Mouse (Mus musculus) lung, postnatal 10 days (tissue): Measurements from ENCODE around the gene Rapgef2.

Source experiments
- DNase-seq: peaks from one replicate; pipeline ENCODE4 v3.0.0; 2021

The Rapgef2 gene

DNA sequence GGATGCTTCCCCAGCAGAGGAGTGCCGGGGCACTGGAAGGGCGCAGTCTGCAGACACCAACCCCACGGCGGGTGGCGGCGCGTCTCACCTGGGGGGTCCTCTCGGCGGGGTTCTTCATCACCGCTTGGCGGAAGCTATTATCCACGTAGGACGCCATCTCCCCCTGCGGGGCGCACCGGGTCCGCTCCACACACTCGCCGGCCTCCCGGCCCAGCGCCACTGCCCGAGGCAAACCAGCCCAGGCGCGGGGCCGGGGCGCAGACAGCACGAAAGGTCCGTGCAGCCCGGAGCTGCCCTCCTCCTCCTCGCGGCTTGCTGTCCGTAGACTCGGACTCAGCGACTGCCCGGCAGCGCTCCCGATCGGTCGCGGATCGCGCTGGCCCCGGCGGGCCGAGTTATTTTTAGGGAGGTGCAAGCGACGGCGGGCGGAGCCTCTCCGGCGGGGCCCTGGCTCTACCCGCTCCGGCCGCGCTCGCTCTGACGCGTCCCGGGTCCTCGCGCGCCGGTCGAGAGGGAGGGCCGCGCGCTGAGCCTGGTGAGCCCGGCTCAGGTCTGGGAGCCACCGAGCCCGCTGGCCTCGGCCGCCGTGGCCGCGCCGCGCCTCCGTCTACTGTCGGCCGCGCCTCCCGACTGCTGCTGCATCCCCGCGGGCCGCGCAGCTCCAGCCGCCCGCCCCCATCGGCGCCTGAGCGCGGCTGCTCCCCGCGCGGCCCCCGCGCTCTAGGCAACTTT is at the start of gene Rapgef2:
Rapgef2 (minus strand) TSS at position 142 of the 732 bp plus-strand sequence.
- DNase-seq, result peak; percentile 86

- DNase-seq, result no peak
These were observed 47.4 kb upstream of the Rapgef2 start for GRCm38 (mm10) chr3:79333643-79334200.

GRCm38 (mm10) chr3:79333051-79333450 is 46.7 kb upstream of the Rapgef2 start:
- DNase-seq, result no peak

DNA sequence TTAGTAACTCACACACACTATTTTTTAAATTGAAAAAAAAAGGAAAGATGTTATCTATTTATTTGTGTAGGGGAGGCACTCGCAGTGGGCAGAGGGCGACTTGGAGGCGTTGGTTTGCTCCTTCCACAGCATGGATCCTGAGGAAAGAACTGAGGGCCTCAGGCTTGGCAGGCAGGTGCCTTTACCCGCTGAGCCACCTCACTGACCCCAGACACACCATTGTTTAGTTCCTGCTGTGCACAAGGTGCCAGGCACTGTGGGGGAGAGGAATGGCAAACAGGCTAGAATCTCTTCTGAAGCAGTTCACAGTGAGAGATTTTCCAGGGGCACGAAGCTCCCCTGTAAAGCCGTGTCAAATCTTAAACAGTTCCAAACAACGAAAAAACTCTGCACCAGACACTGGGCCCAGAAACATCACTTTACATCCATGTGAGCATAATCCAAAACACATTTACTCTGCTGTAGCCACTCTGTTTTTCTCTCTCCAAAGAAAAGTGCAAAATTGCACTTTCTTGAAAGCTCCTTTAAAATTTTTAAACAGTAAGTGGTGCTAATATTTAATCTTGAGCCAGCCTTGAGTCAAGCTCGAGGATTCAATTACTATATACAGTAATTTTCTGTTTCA is 43.5 kb upstream of the Rapgef2 start:
- no peak for DNase-seq

- peak; percentile 16 for DNase-seq
These were observed 38.6 kb upstream of the Rapgef2 start for GRCm38 (mm10) chr3:79324697-79325526.

GRCm38 (mm10) chr3:79314006-79314698 is 27.8 kb upstream of the Rapgef2 start:
- peak; percentile 33 for DNase-seq

DNA sequence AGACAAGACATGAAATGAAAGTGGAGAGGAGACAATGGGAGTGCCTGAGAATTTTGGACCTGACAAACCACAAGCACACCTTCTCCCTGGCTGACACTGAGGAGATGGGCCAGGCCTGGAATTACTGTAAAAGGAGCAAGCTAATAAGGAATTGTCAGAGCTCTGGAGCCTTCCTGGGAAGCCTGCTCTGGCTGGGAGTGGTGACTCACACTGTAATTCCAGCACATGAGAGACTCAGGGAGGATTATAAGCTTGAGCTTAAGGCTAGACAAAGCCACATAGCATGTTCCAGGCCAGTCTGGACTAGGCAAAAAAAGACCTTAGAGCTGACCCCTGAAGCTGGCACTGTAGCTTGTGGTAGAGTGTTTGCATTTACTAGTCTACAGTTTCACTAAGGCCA is 25.6 kb upstream of the Rapgef2 start:
- DNase-seq, result no peak

GRCm38 (mm10) chr3:79310184-79310583 is 23.9 kb upstream of the Rapgef2 start:
- DNase-seq, result no peak

GRCm38 (mm10) chr3:79308605-79309004 is 22.3 kb upstream of the Rapgef2 start:
- DNase-seq, result no peak

GRCm38 (mm10) chr3:79299401-79299800 is 13.1 kb upstream of the Rapgef2 start:
- DNase-seq, result no peak

DNA sequence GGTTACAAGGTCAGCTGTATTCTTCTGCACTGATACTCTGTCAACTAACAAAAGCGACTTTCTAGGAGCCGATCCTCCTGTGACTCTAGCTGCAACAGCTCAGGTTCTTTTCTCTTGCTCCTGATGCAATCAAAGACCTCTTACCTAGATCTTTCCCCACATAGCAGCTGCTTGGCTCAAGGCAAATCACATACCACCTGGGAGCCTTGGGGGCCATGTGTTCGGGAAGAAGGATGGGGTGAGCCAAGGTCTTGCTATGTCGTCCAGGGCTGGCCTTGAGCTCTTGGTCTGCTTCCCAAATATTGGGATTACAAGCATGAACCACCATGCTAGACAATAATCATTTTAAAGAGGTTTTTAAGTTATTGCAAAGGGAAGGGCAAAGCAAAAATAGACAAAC is 11.0 kb upstream of the Rapgef2 start:
- DNase-seq, result no peak

DNA sequence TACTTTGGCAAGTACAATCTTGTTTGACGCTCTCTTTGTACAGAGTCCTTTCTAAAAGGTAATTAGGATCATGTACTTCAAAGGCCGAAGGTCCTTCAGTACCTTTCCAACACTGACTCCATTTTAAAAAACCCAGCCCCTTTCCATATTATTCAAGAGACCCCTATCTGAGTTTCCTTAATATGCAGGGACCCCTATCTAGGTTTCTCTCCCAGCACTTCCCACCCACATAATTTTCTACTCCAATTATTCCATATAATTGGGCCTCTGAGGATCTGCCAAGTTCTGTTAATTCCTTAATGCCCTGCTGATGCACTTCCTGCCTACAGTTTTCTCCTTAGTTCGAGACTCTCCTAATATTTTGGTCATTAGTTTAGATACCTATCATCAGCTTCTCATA is 10.3 kb upstream of the Rapgef2 start:
- no peak for DNase-seq

DNA sequence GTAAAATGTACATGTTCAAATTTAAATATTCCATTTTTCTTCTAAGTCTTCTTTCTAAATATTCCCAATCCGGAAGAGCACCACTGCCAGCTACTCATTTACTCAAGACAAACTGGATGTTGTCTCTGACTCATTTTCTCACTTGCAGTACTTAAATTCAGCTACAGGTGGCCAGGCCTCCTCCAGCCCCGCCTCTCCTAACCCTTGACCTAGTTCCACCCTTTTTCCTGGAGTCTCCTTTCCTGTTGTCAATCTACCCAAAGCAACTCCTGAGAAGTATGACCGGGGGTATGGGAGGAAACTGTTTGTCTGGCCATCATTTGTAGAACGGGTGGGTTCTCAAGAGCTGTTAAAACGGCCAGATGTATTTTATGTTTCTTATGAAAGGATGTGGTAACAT is 9.7 kb upstream of the Rapgef2 start:
- DNase-seq, result peak; percentile 36

DNA sequence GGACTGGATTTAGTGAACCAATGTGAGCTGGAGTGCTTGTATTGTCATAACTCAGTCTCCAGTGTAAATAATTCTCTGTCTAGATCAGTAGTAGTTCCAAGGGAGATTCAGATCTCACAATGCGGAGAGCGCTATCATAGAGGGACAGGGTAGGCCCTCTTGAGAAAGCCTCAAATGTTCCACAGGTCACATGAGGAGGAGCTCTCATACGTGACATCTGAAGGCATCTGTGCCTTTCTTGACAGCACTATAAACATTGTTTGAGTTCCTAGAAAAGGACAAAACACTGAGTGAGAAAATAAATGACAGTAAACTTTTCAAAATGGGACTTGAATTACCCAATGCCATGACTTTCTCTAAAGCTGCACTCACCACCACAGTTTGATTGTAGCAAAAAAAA is 8.4 kb upstream of the Rapgef2 start:
- DNase-seq, result no peak

- DNase-seq, result no peak
These were observed 6.7 kb upstream of the Rapgef2 start for GRCm38 (mm10) chr3:79293023-79293422.

- no peak for DNase-seq
These were observed 2.7 kb upstream of the Rapgef2 start for GRCm38 (mm10) chr3:79289050-79289449.

DNA sequence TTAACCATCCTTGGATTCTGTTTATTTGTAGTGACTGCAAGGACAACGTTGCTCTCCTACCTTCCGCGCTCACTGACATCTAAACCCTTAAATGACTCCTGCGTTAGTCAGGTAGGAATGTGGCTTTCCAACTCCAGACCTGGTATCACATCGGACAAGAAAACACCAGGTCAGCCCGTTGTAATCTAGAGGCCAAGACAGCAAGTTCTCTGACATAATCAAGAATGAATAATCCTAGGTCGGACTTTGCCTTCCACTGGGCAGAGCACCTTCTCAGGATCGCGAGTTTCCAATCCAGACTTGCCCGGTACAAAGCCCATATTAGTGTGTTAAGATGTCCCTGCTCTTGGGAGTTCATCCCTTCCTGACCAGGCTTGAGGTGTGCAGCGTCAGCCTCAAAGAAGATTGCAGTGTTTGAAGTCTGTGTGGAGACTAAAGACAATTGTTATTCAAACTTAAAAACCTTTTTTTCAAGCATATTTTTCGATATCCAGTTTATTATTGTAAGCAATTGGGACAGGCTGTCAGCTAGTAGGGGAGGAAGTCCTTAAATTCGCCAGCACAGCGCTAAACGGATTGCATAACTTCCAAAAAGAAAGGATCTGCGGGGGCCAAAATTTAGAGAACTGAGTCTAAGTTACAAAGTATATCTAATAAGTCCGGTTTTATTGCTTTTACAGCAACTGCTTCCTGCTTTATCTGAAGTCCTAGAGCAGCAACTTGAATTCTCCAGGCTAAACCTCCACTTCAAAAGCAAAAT is 1.6 kb upstream of the Rapgef2 start:
- DNase-seq, result no peak

DNA sequence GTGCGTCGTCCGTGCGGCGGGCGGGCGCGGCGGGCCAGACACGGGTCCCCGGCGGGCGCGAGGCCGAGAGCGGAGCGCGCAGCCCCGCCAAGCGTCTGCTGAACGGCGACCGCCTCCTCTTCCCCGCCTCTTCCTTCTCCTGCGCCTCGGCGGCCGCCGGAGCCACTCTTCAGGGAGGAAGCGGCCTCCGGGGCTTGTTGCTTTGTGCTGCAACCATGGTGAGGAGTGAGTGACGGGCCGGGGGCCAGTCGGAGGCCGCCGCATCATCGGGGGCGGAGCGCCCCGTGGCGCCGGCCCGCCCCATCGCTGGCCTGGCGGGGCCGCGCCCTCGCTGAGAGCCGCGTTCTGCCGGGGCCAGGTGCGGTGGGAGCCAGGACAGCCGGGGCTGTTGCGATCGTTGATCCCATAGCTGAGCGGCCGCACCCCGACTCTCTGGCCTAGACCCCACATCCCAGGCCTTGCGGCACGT is 825 bp upstream of the Rapgef2 start:
- DNase-seq, result peak; percentile 96

- no peak for DNase-seq
These were observed 314 bp downstream of the Rapgef2 start for GRCm38 (mm10) chr3:79286031-79286375.

GRCm38 (mm10) chr3:79285097-79285675 is 1.1 kb downstream of the Rapgef2 start:
- DNase-seq, result no peak

DNA sequence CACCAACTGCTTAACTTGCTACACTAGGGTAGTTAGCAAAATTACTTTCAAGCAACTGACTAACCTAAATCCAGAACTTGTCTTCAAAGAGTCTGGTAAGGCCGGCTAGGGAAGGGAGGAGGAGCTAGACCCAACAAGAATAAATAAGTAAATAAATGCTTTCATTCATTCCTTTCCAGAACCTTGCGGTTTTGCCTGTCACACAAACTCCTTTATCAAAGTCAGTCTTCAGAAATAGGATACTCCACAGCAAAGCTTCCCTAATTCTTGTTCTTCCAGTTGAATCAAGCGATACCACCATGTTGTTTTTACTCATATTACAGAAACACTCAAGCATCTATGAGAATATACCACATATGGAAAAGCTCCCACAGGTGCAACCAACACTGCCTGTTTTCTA is 2.3 kb downstream of the Rapgef2 start:
- no peak for DNase-seq

GRCm38 (mm10) chr3:79283031-79283430 is 3.3 kb downstream of the Rapgef2 start:
- DNase-seq, result no peak
